Mouse (Mus musculus): Measurements from ENCODE around the gene St3gal3.
A peak's percentile ranks its signal among the peaks of the same experiment; 100 is the strongest.

St3gal3 gene

GRCm38 (mm10) chr4:118057076-118057475 lies 77.6 kb downstream of the St3gal3 start:
- DNase-seq (ENCODE audit: low spot score in 2 of 2), result no peak

- no peak for DNase-seq (ENCODE audit: low spot score in 2 of 2)
Measured at GRCm38 (mm10) chr4:118054615-118055014, 80.1 kb downstream of the St3gal3 start.

- no peak for DNase-seq (ENCODE audit: low spot score in 2 of 2)
Measured at GRCm38 (mm10) chr4:118053904-118054303, 80.8 kb downstream of the St3gal3 start.

GRCm38 (mm10) chr4:118049606-118050302 lies 85.0 kb downstream of the St3gal3 start:
- DNase-seq (ENCODE audit: low spot score in 2 of 2), result no peak

- DNase-seq (ENCODE audit: low spot score in 2 of 2), result no peak
Measured at GRCm38 (mm10) chr4:118044510-118044909, 90.2 kb downstream of the St3gal3 start.

GRCm38 (mm10) chr4:118043331-118044002 lies 91.2 kb downstream of the St3gal3 start:
- DNase-seq (ENCODE audit: low spot score in 2 of 2), result no peak

GRCm38 (mm10) chr4:118042671-118043320 lies 91.9 kb downstream of the St3gal3 start:
- DNase-seq (ENCODE audit: low spot score in 2 of 2), result no peak

GRCm38 (mm10) chr4:118041145-118041544 lies 93.6 kb downstream of the St3gal3 start:
- DNase-seq (ENCODE audit: low spot score in 2 of 2), result no peak

GRCm38 (mm10) chr4:118040650-118041049 lies 94.1 kb downstream of the St3gal3 start:
- DNase-seq (ENCODE audit: low spot score in 2 of 2), result no peak

- no peak for DNase-seq (ENCODE audit: low spot score in 2 of 2)
Measured at GRCm38 (mm10) chr4:118039964-118040363, 94.8 kb downstream of the St3gal3 start.

- DNase-seq (ENCODE audit: low spot score in 2 of 2), result no peak
Measured at GRCm38 (mm10) chr4:118038023-118038422, 96.7 kb downstream of the St3gal3 start.

GRCm38 (mm10) chr4:118037406-118037805 lies 97.3 kb downstream of the St3gal3 start:
- DNase-seq (ENCODE audit: low spot score in 2 of 2), result no peak

- DNase-seq (ENCODE audit: low spot score in 2 of 2), result no peak
Measured at GRCm38 (mm10) chr4:118036531-118036930, 98.2 kb downstream of the St3gal3 start.

GRCm38 (mm10) chr4:118035090-118035489 lies 99.6 kb downstream of the St3gal3 start:
- no peak for DNase-seq (ENCODE audit: low spot score in 2 of 2)

GRCm38 (mm10) chr4:118033026-118033425 lies 101.7 kb downstream of the St3gal3 start:
- DNase-seq (ENCODE audit: low spot score in 2 of 2), result no peak

- no peak for DNase-seq (ENCODE audit: low spot score in 2 of 2)
Measured at GRCm38 (mm10) chr4:118031776-118032170, 102.9 kb downstream of the St3gal3 start.

- peak in 1 of 2 experiments; percentile 42 for DNase-seq (ENCODE audit: low spot score in 2 of 2)
Measured at GRCm38 (mm10) chr4:118031132-118031775, 103.5 kb downstream of the St3gal3 start.

- DNase-seq (ENCODE audit: low spot score in 2 of 2), result no peak
Measured at GRCm38 (mm10) chr4:118030330-118030729, 104.4 kb downstream of the St3gal3 start.

- no peak for DNase-seq (ENCODE audit: low spot score in 2 of 2)
Measured at GRCm38 (mm10) chr4:118029892-118030291, 104.8 kb downstream of the St3gal3 start.

GRCm38 (mm10) chr4:118028994-118029393 lies 105.7 kb downstream of the St3gal3 start:
- no peak for DNase-seq (ENCODE audit: low spot score in 2 of 2)

- peak; percentile 46 to 60 for DNase-seq (ENCODE audit: low spot score in 2 of 2)
Measured at GRCm38 (mm10) chr4:118025931-118026330, 108.8 kb downstream of the St3gal3 start.

GRCm38 (mm10) chr4:118025381-118025780 lies 109.3 kb downstream of the St3gal3 start:
- no peak for DNase-seq (ENCODE audit: low spot score in 2 of 2)
